ENCODE assay signal across 21 mouse cellular contexts in genomic region chr11:24615436-24615835, GRCm38 (mm10).
A peak's percentile ranks its signal among the peaks of the same experiment; 100 is the strongest.
DNase-seq lines count a peak whose midpoint lies in the region; ATAC-seq and TF ChIP-seq lines count a peak whose summit lies in the region.
"Had no signal": no experiment of that assay in that cellular context is flagged by ENCODE, and none has a peak within 500 bp of the region (broad histone marks: within the 10 kb centered on the region; RNA-seq: fewer than 3 reads in every experiment).

No protein-coding gene starts in this region.

- no peak for TF ChIP-seq CTCF in hindbrain, postnatal 0 days (IDR thresholded peaks at IDR 0.05; ENCODE audit: low read depth)

- 0 out of 2 replicates have a peak, but pooled peaks cover 3% of the 10 kb centered on the region for H3K4me1 ChIP-seq in hindbrain, embryonic 14.5 days (replicated peaks; ENCODE audit: control insufficient read depth, insufficient read depth, low read length)
- no peaks in the 10 kb centered on the region for H3K4me1 ChIP-seq in hindbrain, embryonic 12.5 days
- H3K4me1 ChIP-seq in hindbrain, postnatal 0 days (ENCODE audit: insufficient read depth, low read length): no peaks in the 10 kb centered on the region
- H3K4me1 ChIP-seq in hindbrain, embryonic 11.5 days (replicated peaks; ENCODE audit: control insufficient read depth, insufficient read depth, low read length): no peaks in the 10 kb centered on the region
- H3K4me1 ChIP-seq in neural tube, embryonic 15.5 days: no peaks in the 10 kb centered on the region
- H3K4me1 ChIP-seq: forebrain, embryonic 10.5 days; forebrain, embryonic 13.5 days had no signal

- no peak overlapping the region for H3K27ac ChIP-seq in hindbrain, embryonic 14.5 days
- H3K27ac ChIP-seq in hindbrain, embryonic 12.5 days: no peak overlapping the region
- H3K27ac ChIP-seq in hindbrain, postnatal 0 days: no peak overlapping the region
- H3K27ac ChIP-seq in hindbrain, embryonic 11.5 days (ENCODE audit: low read depth, low read length): no peak overlapping the region
- no peak overlapping the region for H3K27ac ChIP-seq in neural tube, embryonic 15.5 days (replicated peaks)
- H3K27ac ChIP-seq: forebrain, embryonic 10.5 days; forebrain, embryonic 13.5 days had no signal

- no peak overlapping the region for H3K4me3 ChIP-seq in hindbrain, embryonic 14.5 days (replicated peaks; ENCODE audit: low read length)
- no peak overlapping the region for H3K4me3 ChIP-seq in hindbrain, embryonic 12.5 days
- no peak overlapping the region for H3K4me3 ChIP-seq in hindbrain, postnatal 0 days (ENCODE audit: low read length)
- H3K4me3 ChIP-seq in hindbrain, embryonic 11.5 days (ENCODE audit: low read depth, low read length): no peak overlapping the region
- no peak overlapping the region for H3K4me3 ChIP-seq in neural tube, embryonic 15.5 days (replicated peaks)
- H3K4me3 ChIP-seq: forebrain, embryonic 10.5 days; forebrain, embryonic 13.5 days had no signal

- no peaks in the 10 kb centered on the region for H3K9me3 ChIP-seq in hindbrain, embryonic 14.5 days (ENCODE audit: control insufficient read depth, low read length)
- no peaks in the 10 kb centered on the region for H3K9me3 ChIP-seq in hindbrain, embryonic 12.5 days (replicated peaks)
- no peaks in the 10 kb centered on the region for H3K9me3 ChIP-seq in hindbrain, postnatal 0 days (ENCODE audit: low read length)
- H3K9me3 ChIP-seq in hindbrain, embryonic 11.5 days (ENCODE audit: control insufficient read depth, low read length): no peaks in the 10 kb centered on the region
- no peaks in the 10 kb centered on the region for H3K9me3 ChIP-seq in neural tube, embryonic 15.5 days (replicated peaks)
- H3K9me3 ChIP-seq: forebrain, embryonic 10.5 days; forebrain, embryonic 13.5 days had no signal

- no peak for DNase-seq in hindbrain, embryonic 14.5 days (ENCODE audit: low spot score)
- peak; percentile 12 for DNase-seq in hindbrain, postnatal 0 days (ENCODE audit: low spot score)
- DNase-seq in hindbrain, embryonic 11.5 days (ENCODE audit: low spot score): no peak
- peak; percentile 28 for DNase-seq in brain, adult 2 months (ENCODE audit: low read depth, low spot score)
- no peak for DNase-seq in natural killer cell, adult 2 months (ENCODE audit: low spot score in 2 of 2)
- DNase-seq: adrenal gland, adult 2 months; adrenal gland, postnatal 14 days; B cell, adult 2 months; cerebellum, adult 18-20 months; cerebellum, adult 9-10 months; cerebellum, postnatal 14 days; gastrocnemius, postnatal 10 days; gastrocnemius, postnatal 36 days; heart, postnatal 36 days had no signal

- H3K4me2 ChIP-seq in hindbrain, embryonic 14.5 days (replicated peaks): no peak overlapping the region
- H3K4me2 ChIP-seq in hindbrain, embryonic 12.5 days (replicated peaks): no peak overlapping the region
- no peak overlapping the region for H3K4me2 ChIP-seq in hindbrain, postnatal 0 days (ENCODE audit: low read depth, low read length)
- no peak overlapping the region for H3K4me2 ChIP-seq in hindbrain, embryonic 11.5 days (replicated peaks; ENCODE audit: low read depth, low read length)
- no peak overlapping the region for H3K4me2 ChIP-seq in neural tube, embryonic 15.5 days
- H3K4me2 ChIP-seq: forebrain, embryonic 13.5 days; heart, embryonic 11.5 days had no signal

- no peak overlapping the region for H3K9ac ChIP-seq in hindbrain, embryonic 14.5 days
- H3K9ac ChIP-seq in hindbrain, embryonic 12.5 days: no peak overlapping the region
- no peak overlapping the region for H3K9ac ChIP-seq in hindbrain, postnatal 0 days (replicated peaks; ENCODE audit: low read length)
- no peak overlapping the region for H3K9ac ChIP-seq in hindbrain, embryonic 11.5 days (ENCODE audit: low read depth, low read length)
- H3K9ac ChIP-seq in neural tube, embryonic 15.5 days (replicated peaks): no peak overlapping the region
- H3K9ac ChIP-seq: forebrain, embryonic 13.5 days had no signal

- no peaks in the 10 kb centered on the region for H3K27me3 ChIP-seq in hindbrain, embryonic 14.5 days (ENCODE audit: control insufficient read depth, insufficient read depth, low read length)
- no peaks in the 10 kb centered on the region for H3K27me3 ChIP-seq in hindbrain, embryonic 12.5 days
- no peaks in the 10 kb centered on the region for H3K27me3 ChIP-seq in hindbrain, postnatal 0 days (ENCODE audit: insufficient read depth, low read length)
- no peaks in the 10 kb centered on the region for H3K27me3 ChIP-seq in hindbrain, embryonic 11.5 days (ENCODE audit: control insufficient read depth, insufficient read depth, low read length)
- H3K27me3 ChIP-seq in neural tube, embryonic 15.5 days (replicated peaks): no peaks in the 10 kb centered on the region
- H3K27me3 ChIP-seq: forebrain, embryonic 13.5 days had no signal

- no peaks in the 10 kb centered on the region for H3K36me3 ChIP-seq in hindbrain, embryonic 14.5 days (replicated peaks; ENCODE audit: control insufficient read depth, insufficient read depth)
- no peaks in the 10 kb centered on the region for H3K36me3 ChIP-seq in hindbrain, embryonic 12.5 days
- H3K36me3 ChIP-seq in hindbrain, postnatal 0 days (ENCODE audit: insufficient read depth, low read length): no peaks in the 10 kb centered on the region
- H3K36me3 ChIP-seq in hindbrain, embryonic 11.5 days (ENCODE audit: control insufficient read depth, insufficient read depth, low read length): no peaks in the 10 kb centered on the region
- H3K36me3 ChIP-seq in neural tube, embryonic 15.5 days: no peaks in the 10 kb centered on the region
- H3K36me3 ChIP-seq: forebrain, embryonic 10.5 days had no signal

- WGBS in hindbrain, embryonic 14.5 days: 71% methylated on average over 1 of the region's 1 CpGs
- WGBS in hindbrain, embryonic 12.5 days: 88% methylated on average over 1 of the region's 1 CpGs
- 87% methylated on average over 1 of the region's 1 CpGs for WGBS in hindbrain, postnatal 0 days
- 80% methylated on average over 1 of the region's 1 CpGs for WGBS in hindbrain, embryonic 11.5 days
- WGBS in neural tube, embryonic 15.5 days: 71% methylated on average over 1 of the region's 1 CpGs

- peak; percentile 37; the same call in 1 of the 2 replicates for ATAC-seq in hindbrain, embryonic 14.5 days (ENCODE audit: low FRiP score)
- ATAC-seq in hindbrain, embryonic 12.5 days (ENCODE audit: low FRiP score): no peak
- no peak for ATAC-seq in hindbrain, postnatal 0 days
- no peak for ATAC-seq in hindbrain, embryonic 11.5 days (ENCODE audit: low FRiP score)
- 0 out of 2 replicates have a peak, but pooled peaks have one; percentile 47 for ATAC-seq in neural tube, embryonic 15.5 days (ENCODE audit: low FRiP score)
- ATAC-seq: forebrain, embryonic 13.5 days; forebrain, embryonic 16.5 days; intestine, postnatal 0 days had no signal

Comparison
In these comparisons a context has a peak if more than half of its experiments do, and no peak if none do; other contexts are left out.
1. ATAC-seq: peak in hindbrain, embryonic 14.5 days (single experiment) and neural tube, embryonic 15.5 days (single experiment); none in hindbrain, embryonic 12.5 days (single experiment), hindbrain, postnatal 0 days (single experiment) and hindbrain, embryonic 11.5 days (single experiment).
2. DNase-seq: peak in hindbrain, postnatal 0 days (single experiment) and brain, adult 2 months (single experiment); none in hindbrain, embryonic 14.5 days (single experiment), hindbrain, embryonic 11.5 days (single experiment) and natural killer cell, adult 2 months (0 of 2).